Mouse (Mus musculus) lung, embryonic 14.5 days (tissue): ENCODE measurements around the gene Pgpep1l. TPM values are rescaled to one million over a fixed set of nuclear protein-coding genes. Genes with fewer than 3 reads are reported as not detected.
A peak's percentile ranks its signal among the peaks of the same experiment; 100 is the strongest.

Experiments used
- ATAC-seq: fragments of 200-750 bp; cut with Nextera tagmentation; 2 replicates; pipeline ENCODE4 v1.8.0; 2017; ENCODE audit warnings: mild to moderate bottlenecking, moderate TSS enrichment, moderate library complexity; ENCODE audit not compliant: insufficient read depth
- DNase-seq: peaks from one replicate; pipeline ENCODE4 v3.0.0-alpha.2; 2015
- H3K27ac ChIP-seq: fragments of 300-500 bp; sonication (generic); 2 replicates; pipeline ENCODE4 v1.5.1; 2014; ENCODE audit warnings: low read depth, mild to moderate bottlenecking, moderate library complexity
- H3K27me3 ChIP-seq: fragments of 300-500 bp; sonication (generic); 2 replicates; pipeline ENCODE4 v1.6.1; 2014; ENCODE audit warnings: low read length, control low read depth; ENCODE audit not compliant: insufficient read depth
- H3K36me3 ChIP-seq: fragments of 300-500 bp; sonication (generic); 2 replicates; pipeline ENCODE4 v1.6.1; 2014; ENCODE audit warnings: control low read depth; ENCODE audit not compliant: insufficient read depth
- H3K4me1 ChIP-seq: fragments of 300-500 bp; sonication (generic); 2 replicates; pipeline ENCODE4 v1.6.1; 2014; ENCODE audit warnings: antibody characterized with exemption, control low read depth; ENCODE audit not compliant: insufficient read depth
- H3K4me2 ChIP-seq: fragments of 300-500 bp; sonication (generic); 2 replicates; pipeline ENCODE4 v1.6.1; 2014; ENCODE audit warnings: mild to moderate bottlenecking
- H3K4me3 ChIP-seq: fragments of 300-500 bp; sonication (generic); 2 replicates; pipeline ENCODE4 v1.5.1; 2014; ENCODE audit warnings: low read depth, low read length
- H3K9ac ChIP-seq: fragments of 300-500 bp; sonication (generic); 2 replicates; pipeline ENCODE4 v1.6.1; 2014
- H3K9me3 ChIP-seq: fragments of 300-500 bp; sonication (generic); 2 replicates; pipeline ENCODE4 v1.6.1; 2016; ENCODE audit warnings: low read depth, low read length, control low read depth
- CTCF ChIP-seq: IDR thresholded peaks from 2 replicates; pipeline ENCODE4 v1.5.1; 2016; ENCODE audit warnings: antibody characterized with exemption, low read depth
- WGBS: fragments of 180-500 bp; shearing (Covaris S2); extraction: QIAGEN DNeasy Blood & Tissue Kit; methylation state at CpG from one replicate; pipeline ENCODE4 v1.1.7; 2014; 5-methylcytosine and 5-hydroxymethylcytosine counted together
- polyA plus RNA-seq: library from polyadenylated mRNA; unstranded; fragments of >200 nt; fragmentation: Nextera tagmentation; extraction: Ambion mirVana; gene quantifications from 2 replicates; pipeline ENCODE4 v1.2.1, GENCODE M21; 2014

Gene Pgpep1l
- polyA plus RNA-seq, 1 experiment from 2014 or later, result not detected

GRCm38 (mm10) chr7:68228491-68228890 is 35.5 kb downstream of the Pgpep1l start:
- Histone ChIP-seq H3K36me3 (peaks cover 76% of the 10 kb centered on the region), H3K27me3 (no peaks in the 10 kb centered on the region), H3K4me1 (peaks cover 4% of the 10 kb centered on the region; the same call in 1 of the 2 replicates), H3K9ac (no peak overlapping the region), H3K4me3 (no peak overlapping the region), H3K9me3 (no peaks in the 10 kb centered on the region), H3K27ac (no peak overlapping the region), H3K4me2 (no peak overlapping the region)
- ATAC-seq, result no peak
- TF ChIP-seq CTCF, result no peak
- peak; percentile 34 for DNase-seq
- 41% methylated on average over 6 of the region's 6 CpGs for WGBS

GRCm38 (mm10) chr7:68227621-68228020 is 36.4 kb downstream of the Pgpep1l start:
- Histone ChIP-seq H3K9ac (no peak overlapping the region), H3K27me3 (no peaks in the 10 kb centered on the region), H3K4me3 (no peak overlapping the region), H3K4me1 (0 out of 2 replicates have a peak, but pooled peaks cover 2% of the 10 kb centered on the region), H3K36me3 (peaks cover 81% of the 10 kb centered on the region), H3K27ac (no peak overlapping the region), H3K4me2 (no peak overlapping the region), H3K9me3 (no peaks in the 10 kb centered on the region)
- ATAC-seq (no peak), DNase-seq (no peak)
- 71% methylated on average over 4 of the region's 4 CpGs for WGBS
- TF ChIP-seq CTCF, result no peak

- Histone ChIP-seq H3K36me3 (peaks cover 87% of the 10 kb centered on the region), H3K4me3 (no peak overlapping the region), H3K9ac (no peak overlapping the region), H3K4me2 (no peak overlapping the region), H3K27ac (no peak overlapping the region), H3K27me3 (no peaks in the 10 kb centered on the region), H3K4me1 (0 out of 2 replicates have a peak, but pooled peaks cover 3% of the 10 kb centered on the region), H3K9me3 (no peaks in the 10 kb centered on the region)
- DNase-seq (no peak), ATAC-seq (no peak)
- TF ChIP-seq CTCF, result no peak
- WGBS, result 79% methylated on average over 11 of the region's 11 CpGs
Measured at GRCm38 (mm10) chr7:68227021-68227420, 37.0 kb downstream of the Pgpep1l start.

- H3K27ac ChIP-seq, result no peak overlapping the region
- H3K9ac ChIP-seq, result no peak overlapping the region
- H3K36me3 ChIP-seq, result peaks cover 82% of the 10 kb centered on the region
- no peak for TF ChIP-seq CTCF
- DNase-seq (no peak), ATAC-seq (no peak)
- H3K4me2 ChIP-seq, result no peak overlapping the region
- no peaks in the 10 kb centered on the region for H3K9me3 ChIP-seq
- no peak overlapping the region for H3K4me3 ChIP-seq
- H3K4me1 ChIP-seq, result 0 out of 2 replicates have a peak, but pooled peaks cover 3% of the 10 kb centered on the region
- H3K27me3 ChIP-seq, result no peaks in the 10 kb centered on the region
- WGBS, result 74% methylated on average over 9 of the region's 9 CpGs
Measured at GRCm38 (mm10) chr7:68225427-68226054, 38.5 kb downstream of the Pgpep1l start.

GRCm38 (mm10) chr7:68224006-68224405 is 40.0 kb downstream of the Pgpep1l start:
- Histone ChIP-seq H3K4me2 (no peak overlapping the region), H3K4me3 (no peak overlapping the region), H3K27me3 (no peaks in the 10 kb centered on the region), H3K27ac (0 out of 2 replicates have a peak overlapping the region, but pooled peaks have one; percentile 70), H3K4me1 (0 out of 2 replicates have a peak, but pooled peaks cover 3% of the 10 kb centered on the region), H3K9me3 (no peaks in the 10 kb centered on the region), H3K9ac (no peak overlapping the region; the same call in 1 of the 2 replicates), H3K36me3 (peaks cover 79% of the 10 kb centered on the region)
- DNase-seq (no peak), ATAC-seq (no peak)
- no peak for TF ChIP-seq CTCF
- 89% methylated on average over 5 of the region's 5 CpGs for WGBS

- peak; percentile 62; the same call in 1 of the 2 replicates for ATAC-seq
- Histone ChIP-seq H3K4me1 (0 out of 2 replicates have a peak, but pooled peaks cover 3% of the 10 kb centered on the region), H3K36me3 (peaks cover 80% of the 10 kb centered on the region), H3K27me3 (no peaks in the 10 kb centered on the region), H3K9ac (no peak overlapping the region; the same call in 1 of the 2 replicates), H3K27ac (peak overlapping the region; percentile 70; the same call in 1 of the 2 replicates), H3K4me3 (no peak overlapping the region), H3K9me3 (no peaks in the 10 kb centered on the region), H3K4me2 (no peak overlapping the region)
- WGBS, result 48% methylated on average over 13 of the region's 13 CpGs
- peak; percentile 55 for DNase-seq
- no peak for TF ChIP-seq CTCF
Measured at GRCm38 (mm10) chr7:68223356-68223808, 40.7 kb downstream of the Pgpep1l start.

- Histone ChIP-seq H3K9ac (no peak overlapping the region), H3K4me1 (0 out of 2 replicates have a peak, but pooled peaks cover 3% of the 10 kb centered on the region), H3K4me2 (no peak overlapping the region), H3K9me3 (no peaks in the 10 kb centered on the region), H3K4me3 (no peak overlapping the region), H3K36me3 (peaks cover 81% of the 10 kb centered on the region), H3K27me3 (no peaks in the 10 kb centered on the region), H3K27ac (no peak overlapping the region)
- no peak for TF ChIP-seq CTCF
- DNase-seq, result no peak
- 77% methylated on average over 9 of the region's 9 CpGs for WGBS
- no peak for ATAC-seq
Measured at GRCm38 (mm10) chr7:68221677-68222230, 42.3 kb downstream of the Pgpep1l start.
